Mouse (Mus musculus) brain, embryonic 14.5 days (tissue): ENCODE measurements around the gene Sema3e.

Experiments used
- CTCF ChIP-seq: fragments of 200-500 bp; IDR thresholded peaks from 2 replicates; pipeline ENCODE4 v1.5.1; 2012; ENCODE audit warnings: inconsistent platforms, mild to moderate bottlenecking, moderate library complexity, borderline replicate concordance; ENCODE audit not compliant: insufficient read depth, insufficient read length; ENCODE audit errors: extremely low read depth
- POLR2A ChIP-seq: fragments of 200-500 bp; IDR thresholded peaks from 2 replicates; pipeline ENCODE4 v1.6.1; 2012; ENCODE audit warnings: mild to moderate bottlenecking, inconsistent platforms, borderline replicate concordance; ENCODE audit not compliant: poor library complexity, insufficient read depth, insufficient read length, severe bottlenecking; ENCODE audit errors: extremely low read depth

DNA sequence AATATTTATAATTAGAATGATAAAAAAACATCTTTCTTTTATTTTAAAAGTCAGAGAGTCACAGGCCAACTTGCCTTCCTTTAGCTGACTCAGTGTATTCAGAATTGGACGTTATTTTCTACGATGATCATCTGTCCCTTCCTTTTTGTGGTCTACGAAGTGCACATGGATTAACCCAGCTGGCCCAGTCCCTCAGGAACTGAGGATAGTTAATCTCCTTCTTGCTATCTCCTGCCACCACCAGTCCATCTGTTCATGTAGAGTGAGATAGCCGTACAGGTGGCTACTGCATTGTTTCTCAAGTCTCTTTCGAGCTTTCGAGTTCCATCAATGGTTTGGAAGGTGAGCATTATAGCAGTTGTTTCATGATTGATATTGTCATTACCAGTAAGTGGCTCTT lies 18.9 kb downstream of the Sema3e start:
- no peak for TF ChIP-seq CTCF
- TF ChIP-seq POLR2A, result no peak
